Mouse (Mus musculus): ENCODE measurements at regions not wholly inside any gene's neighbourhood (a gene's known extent, or its start where the extent isn't known, plus 50 kb on each side); places are given as distances from the start of the nearest gene placed in this dataset.

DNA sequence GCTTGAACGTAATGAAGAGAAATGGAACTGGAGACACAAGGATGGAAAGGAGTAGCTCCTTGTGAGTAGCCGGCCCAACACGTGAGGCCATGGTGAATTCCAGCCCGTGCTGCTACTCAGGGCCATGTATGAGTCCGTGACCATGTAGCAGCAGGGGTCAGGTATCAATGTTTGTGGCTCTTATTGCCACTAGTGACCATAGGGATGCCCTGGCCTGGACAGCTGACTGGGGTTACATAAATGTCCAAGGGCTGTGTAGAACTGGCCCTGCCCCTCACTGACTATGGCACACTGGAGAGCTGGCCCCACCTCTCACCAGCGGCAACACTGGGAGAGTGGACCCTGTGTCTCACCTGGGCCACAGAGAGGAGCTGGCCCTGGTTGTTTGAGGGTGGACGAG, 84.1 kb upstream of the Tmem260 start:
- no peak overlapping the region for H3K27ac ChIP-seq (ENCODE audit: insufficient read depth, low read depth, low read length)
- no peaks in the 10 kb centered on the region for H3K27me3 ChIP-seq (ENCODE audit: control insufficient read depth, insufficient read depth, low read length)
- H3K36me3 ChIP-seq (ENCODE audit: control insufficient read depth, insufficient read depth, low read length) = no peaks in the 10 kb centered on the region
- no peak overlapping the region for H3K4me3 ChIP-seq (ENCODE audit: low read depth, low read length)
- WGBS = 91% methylated on average over 7 of the region's 7 CpGs
- TF ChIP-seq POLR2A (IDR thresholded peaks at IDR 0.05; ENCODE audit: low read depth, low read length) (no peak), CTCF (IDR thresholded peaks at IDR 0.05; ENCODE audit: extremely low read depth, insufficient read length, insufficient replicate concordance, low read depth, low read length) (no peak)
- H3K4me1 ChIP-seq (ENCODE audit: control insufficient read depth, insufficient read depth, insufficient read length, low read length) = no peaks in the 10 kb centered on the region

DNA sequence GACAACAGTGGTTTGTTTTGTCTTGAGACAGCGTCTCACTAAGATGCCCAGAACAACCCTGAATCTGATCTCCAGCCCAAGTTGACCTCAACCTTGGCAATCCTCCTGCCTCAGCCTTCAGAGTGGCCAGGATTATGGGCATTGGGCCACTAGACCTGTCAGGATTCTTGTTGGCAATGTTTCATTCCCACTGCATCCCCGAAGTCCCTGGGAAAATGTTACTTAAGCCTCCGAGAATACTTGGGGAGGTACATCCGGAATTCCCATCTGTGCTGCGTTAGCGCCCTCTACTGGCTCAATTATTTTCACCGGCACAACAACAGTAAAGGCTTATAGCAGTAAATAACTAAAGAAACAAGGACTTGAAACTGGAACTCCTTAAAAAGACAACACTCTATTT, 78.9 kb upstream of the Tmem260 start:
- Histone ChIP-seq H3K4me1 (ENCODE audit: control insufficient read depth, insufficient read depth, insufficient read length, low read length) (no peaks in the 10 kb centered on the region), H3K4me3 (ENCODE audit: low read depth, low read length) (no peak overlapping the region), H3K27ac (ENCODE audit: insufficient read depth, low read depth, low read length) (no peak overlapping the region), H3K36me3 (ENCODE audit: control insufficient read depth, insufficient read depth, low read length) (no peaks in the 10 kb centered on the region), H3K27me3 (ENCODE audit: control insufficient read depth, insufficient read depth, low read length) (no peaks in the 10 kb centered on the region)
- TF ChIP-seq CTCF (IDR thresholded peaks at IDR 0.05; ENCODE audit: extremely low read depth, insufficient read length, insufficient replicate concordance, low read depth, low read length) (peak; percentile 57; the same call in 1 of the 2 replicates), POLR2A (IDR thresholded peaks at IDR 0.05; ENCODE audit: low read depth, low read length) (no peak)
- 13% methylated on average over 7 of the region's 7 CpGs for WGBS

DNA sequence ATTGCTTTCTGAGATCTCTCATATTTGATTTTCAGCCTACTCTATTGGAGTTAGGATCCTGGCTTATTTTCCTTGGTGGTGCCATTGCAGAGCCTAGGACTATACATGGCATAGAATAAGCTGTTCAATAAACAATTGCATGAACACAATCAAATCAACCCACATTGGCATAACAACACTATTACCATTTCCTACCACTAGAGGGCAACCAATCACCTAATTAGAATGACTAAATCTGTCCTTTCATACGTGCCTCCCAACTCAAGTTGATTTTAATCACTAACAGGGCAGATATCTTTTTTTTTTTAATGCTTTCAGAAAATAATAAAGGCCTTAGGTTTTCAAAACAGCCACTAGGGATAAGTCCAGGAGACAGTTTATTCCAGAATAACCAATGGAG, 75.6 kb upstream of the Tmem260 start:
- Histone ChIP-seq H3K27me3 (ENCODE audit: control insufficient read depth, insufficient read depth, low read length) (no peaks in the 10 kb centered on the region), H3K27ac (ENCODE audit: insufficient read depth, low read depth, low read length) (no peak overlapping the region), H3K36me3 (ENCODE audit: control insufficient read depth, insufficient read depth, low read length) (no peaks in the 10 kb centered on the region), H3K4me3 (ENCODE audit: low read depth, low read length) (no peak overlapping the region), H3K4me1 (ENCODE audit: control insufficient read depth, insufficient read depth, insufficient read length, low read length) (no peaks in the 10 kb centered on the region)
- no peak for TF ChIP-seq CTCF (IDR thresholded peaks at IDR 0.05; ENCODE audit: extremely low read depth, insufficient read length, insufficient replicate concordance, low read depth, low read length)
- TF ChIP-seq POLR2A (IDR thresholded peaks at IDR 0.05; ENCODE audit: low read depth, low read length) = no peak
- WGBS = 2% methylated on average over 1 of the region's 1 CpGs

DNA sequence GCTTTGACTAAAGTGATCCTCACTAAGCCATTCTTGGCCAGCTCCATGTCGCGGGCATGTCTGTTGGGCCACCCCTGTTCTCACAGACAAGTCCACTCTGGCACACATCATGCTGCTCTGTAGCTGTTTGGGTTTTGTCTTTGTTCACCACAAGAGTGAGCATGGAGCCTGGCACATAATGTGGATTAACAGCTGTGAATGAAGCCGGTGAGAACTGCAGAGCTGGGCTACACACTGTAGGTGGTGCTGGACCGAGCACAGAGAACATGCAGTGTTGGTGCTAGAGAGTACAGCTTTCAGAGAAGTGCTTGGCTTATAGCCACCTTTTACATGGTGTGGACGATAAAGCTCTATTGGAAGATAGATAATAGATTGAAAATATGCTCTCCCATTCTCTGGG, 74.2 kb upstream of the Tmem260 start:
- H3K4me3 ChIP-seq (ENCODE audit: low read depth, low read length) = no peak overlapping the region
- no peak overlapping the region for H3K27ac ChIP-seq (ENCODE audit: insufficient read depth, low read depth, low read length)
- 44% methylated on average over 5 of the region's 5 CpGs for WGBS
- no peaks in the 10 kb centered on the region for H3K4me1 ChIP-seq (ENCODE audit: control insufficient read depth, insufficient read depth, insufficient read length, low read length)
- no peaks in the 10 kb centered on the region for H3K36me3 ChIP-seq (ENCODE audit: control insufficient read depth, insufficient read depth, low read length)
- no peaks in the 10 kb centered on the region for H3K27me3 ChIP-seq (ENCODE audit: control insufficient read depth, insufficient read depth, low read length)
- no peak for TF ChIP-seq CTCF (IDR thresholded peaks at IDR 0.05; ENCODE audit: extremely low read depth, insufficient read length, insufficient replicate concordance, low read depth, low read length)
- no peak for TF ChIP-seq POLR2A (IDR thresholded peaks at IDR 0.05; ENCODE audit: low read depth, low read length)

DNA sequence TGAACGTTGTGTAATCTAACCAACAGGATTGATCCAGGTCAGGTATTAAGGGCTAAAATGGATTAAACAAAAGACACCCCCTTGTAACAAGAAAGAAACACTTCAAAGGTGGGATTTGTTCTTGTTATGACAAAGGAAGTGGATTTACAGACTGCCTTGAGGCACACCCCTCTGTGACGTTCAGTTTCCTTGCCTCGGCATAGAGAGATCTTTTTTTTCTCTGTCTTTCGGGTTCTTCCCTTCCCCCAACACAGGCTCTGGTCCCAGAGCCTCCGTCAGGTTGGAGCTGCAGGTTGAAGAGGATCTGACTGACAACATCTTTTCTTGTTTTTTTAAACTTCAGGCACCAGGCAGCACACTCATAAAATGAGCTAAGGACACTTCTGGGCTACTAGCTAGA, 69.8 kb upstream of the Tmem260 start:
- no peak for TF ChIP-seq CTCF (IDR thresholded peaks at IDR 0.05; ENCODE audit: extremely low read depth, insufficient read length, insufficient replicate concordance, low read depth, low read length)
- TF ChIP-seq POLR2A (IDR thresholded peaks at IDR 0.05; ENCODE audit: low read depth, low read length) = no peak
- 44% methylated on average over 5 of the region's 5 CpGs for WGBS
- Histone ChIP-seq H3K4me1 (ENCODE audit: control insufficient read depth, insufficient read depth, insufficient read length, low read length) (no peaks in the 10 kb centered on the region), H3K27ac (ENCODE audit: insufficient read depth, low read depth, low read length) (no peak overlapping the region), H3K36me3 (ENCODE audit: control insufficient read depth, insufficient read depth, low read length) (no peaks in the 10 kb centered on the region), H3K27me3 (ENCODE audit: control insufficient read depth, insufficient read depth, low read length) (no peaks in the 10 kb centered on the region), H3K4me3 (ENCODE audit: low read depth, low read length) (no peak overlapping the region)
